Mouse (Mus musculus): ENCODE data around the gene Slc47a2.

DNA sequence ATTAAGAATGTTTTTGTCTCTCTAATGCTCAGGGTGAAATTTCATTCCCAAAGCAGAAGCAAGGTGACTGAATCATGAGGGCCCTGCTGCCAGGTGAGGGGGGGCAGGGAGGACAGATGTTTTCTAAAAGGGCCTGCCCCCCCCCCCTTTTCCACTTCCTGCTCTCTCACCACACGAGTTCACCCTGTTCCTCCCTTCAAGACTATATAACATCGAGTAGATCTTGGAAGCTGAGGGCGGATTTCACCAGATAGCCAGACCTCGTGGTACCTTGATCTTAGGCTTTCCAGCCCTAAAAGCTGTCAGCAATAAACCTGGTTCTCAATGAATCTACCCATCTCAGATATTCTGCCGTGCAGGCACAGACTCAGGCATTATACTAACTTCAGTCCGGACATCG lies 32.3 kb downstream of the Slc47a2 start:
- TF ChIP-seq CTCF (IDR thresholded peaks at IDR 0.05; ENCODE audit: low read depth, low read length) (no peak), POLR2A (IDR thresholded peaks at IDR 0.05; ENCODE audit: extremely low read depth, insufficient read depth, low read length) (no peak)
